Mouse (Mus musculus) brain, embryonic 14.5 days (tissue): ENCODE measurements around the gene Dhcr7.

Experiments used
- CTCF ChIP-seq: fragments of 200-500 bp; IDR thresholded peaks from 2 replicates; pipeline ENCODE4 v1.5.1; 2012; ENCODE audit warnings: inconsistent platforms, mild to moderate bottlenecking, moderate library complexity, borderline replicate concordance; ENCODE audit not compliant: insufficient read depth, insufficient read length; ENCODE audit errors: extremely low read depth
- POLR2A ChIP-seq: fragments of 200-500 bp; IDR thresholded peaks from 2 replicates; pipeline ENCODE4 v1.6.1; 2012; ENCODE audit warnings: mild to moderate bottlenecking, inconsistent platforms, borderline replicate concordance; ENCODE audit not compliant: poor library complexity, insufficient read depth, insufficient read length, severe bottlenecking; ENCODE audit errors: extremely low read depth

DNA sequence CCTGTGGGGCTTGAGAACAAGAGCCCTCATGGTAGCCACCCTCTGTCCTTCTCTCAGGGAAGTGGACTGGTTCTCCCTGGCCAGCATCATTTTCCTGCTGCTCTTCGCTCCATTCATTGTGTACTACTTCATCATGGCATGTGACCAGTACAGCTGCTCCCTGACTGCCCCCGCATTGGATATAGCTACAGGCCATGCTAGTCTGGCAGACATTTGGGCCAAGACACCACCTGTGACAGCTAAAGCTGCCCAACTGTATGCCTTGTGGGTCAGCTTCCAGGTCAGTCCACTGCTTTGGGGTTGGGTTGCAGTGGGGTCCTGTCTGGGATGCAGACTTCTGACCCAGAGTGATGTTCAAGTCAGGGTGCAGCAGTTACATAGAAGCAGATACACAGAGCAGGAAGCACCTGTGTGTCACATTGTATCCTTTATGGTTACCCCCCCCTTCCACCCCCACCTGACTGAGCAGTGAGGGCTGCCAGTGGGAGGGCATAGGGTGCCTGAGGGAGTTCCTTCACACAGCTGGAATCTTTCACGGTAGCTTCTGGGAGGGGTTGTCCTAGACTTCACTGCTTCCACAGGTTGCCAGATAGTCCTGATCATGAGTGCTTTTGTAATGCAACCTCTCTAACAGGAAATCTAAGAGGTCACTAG, 14.9 kb downstream of the Dhcr7 start:
- TF ChIP-seq CTCF (no peak), POLR2A (no peak)
